Mouse (Mus musculus) liver, adult 2 months (tissue): ENCODE data around the gene Zfp422. TPM values are rescaled to one million over a fixed set of nuclear protein-coding genes. Genes with fewer than 3 reads are reported as not detected.

Experiments
- DNase-seq: peaks from one replicate; pipeline ENCODE4 v3.0.0-alpha.2; 2011; ENCODE audit warnings: low read depth, low spot score; ENCODE audit errors: extremely low read depth
- H3K27ac ChIP-seq: fragments of 200-500 bp; replicated peaks from 2 replicates; pipeline ENCODE4 v1.5.1; 2012; ENCODE audit warnings: low read depth, mild to moderate bottlenecking, control low read depth, inconsistent platforms, low read length; ENCODE audit not compliant: insufficient read depth
- H3K27me3 ChIP-seq: fragments of 200-500 bp; 2 replicates; pipeline ENCODE4 v1.6.1; 2012; ENCODE audit warnings: mild to moderate bottlenecking, moderate library complexity, low read length, inconsistent platforms; ENCODE audit not compliant: control insufficient read depth, insufficient read depth
- H3K36me3 ChIP-seq: fragments of 200-500 bp; 2 replicates; pipeline ENCODE4 v1.6.1; 2012; ENCODE audit warnings: low read length, inconsistent platforms; ENCODE audit not compliant: control insufficient read depth, insufficient read depth
- H3K4me1 ChIP-seq: fragments of 200-500 bp; 2 replicates; pipeline ENCODE4 v1.6.1; 2011; ENCODE audit warnings: low read length; ENCODE audit not compliant: control insufficient read depth, insufficient read depth
- H3K4me3 ChIP-seq: fragments of 200-500 bp; 2 replicates; pipeline ENCODE4 v1.5.1; 2011; ENCODE audit warnings: low read depth, mild to moderate bottlenecking, control low read depth, low read length, moderate library complexity; ENCODE audit not compliant: insufficient read depth
- H3K79me2 ChIP-seq: fragments of 200-500 bp; 2 replicates; pipeline ENCODE4 v1.6.1; 2012; ENCODE audit warnings: inconsistent platforms, mild to moderate bottlenecking, low read length, moderate library complexity; ENCODE audit not compliant: control insufficient read depth, insufficient read depth
- H3K9ac ChIP-seq: fragments of 200-500 bp; 2 replicates; pipeline ENCODE4 v1.6.1; 2012; ENCODE audit warnings: low read depth, mild to moderate bottlenecking, control low read depth, inconsistent platforms, low read length
- CTCF ChIP-seq: fragments of 200-500 bp; IDR thresholded peaks from 2 replicates; pipeline ENCODE4 v1.5.1; 2011; ENCODE audit warnings: low read depth, low read length, control low read depth
- POLR2A ChIP-seq: fragments of 200-500 bp; IDR thresholded peaks from 2 replicates; pipeline ENCODE4 v1.6.1; 2011; ENCODE audit warnings: low read length, control low read depth; ENCODE audit not compliant: insufficient read depth; ENCODE audit errors: extremely low read depth
- WGBS: fragments of 180-500 bp; shearing (Covaris S2); methylation state at CpG from one replicate; pipeline ENCODE4 v1.1.7; 2018; 5-methylcytosine and 5-hydroxymethylcytosine counted together
- polyA plus RNA-seq: library from polyadenylated mRNA; depleted of rRNA; stranded (reverse); fragments of >200 nt; gene quantifications from 2 replicates; pipeline ENCODE4 v1.2.3, GENCODE M21; 2012
- total RNA-seq: library from RNA; depleted of rRNA; stranded (reverse); fragments of >200 nt; gene quantifications from 2 replicates; pipeline ENCODE4 v1.2.3, GENCODE M21; 2014

Zfp422 gene
- total and polyA plus RNA-seq, 2 experiments: 5.6 to 7.0 TPM

DNA sequence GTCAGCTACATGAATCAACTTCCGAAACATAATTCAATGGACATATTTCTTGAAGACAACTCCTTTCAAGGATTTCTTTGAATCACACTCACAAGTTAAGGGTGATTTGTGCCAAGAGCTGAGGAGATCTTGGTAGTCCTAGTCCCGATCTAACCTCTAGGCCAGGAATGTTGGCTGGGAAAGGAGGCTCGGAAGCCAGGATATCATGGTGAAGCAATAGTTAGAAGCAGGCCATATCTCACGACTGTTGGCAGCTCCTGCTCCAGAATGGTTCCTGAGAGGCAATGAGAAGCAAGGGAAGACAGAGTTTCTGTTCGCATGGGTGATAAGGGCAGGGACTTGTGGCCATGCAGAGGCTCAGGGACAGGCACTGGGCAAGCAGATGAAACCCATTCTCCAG, 8.7 kb upstream of the Zfp422 start:
- Histone ChIP-seq H3K27me3 (no peaks in the 10 kb centered on the region), H3K9ac (no peak overlapping the region), H3K36me3 (no peaks in the 10 kb centered on the region), H3K27ac (peak overlapping the region; percentile 3; the same call in 1 of the 2 replicates), H3K79me2 (no peaks in the 10 kb centered on the region), H3K4me3 (no peak overlapping the region), H3K4me1 (peaks cover 30% of the 10 kb centered on the region)
- peak; percentile 95 for DNase-seq
- WGBS: 27% methylated on average over 5 of the region's 5 CpGs
- no peak for TF ChIP-seq CTCF
- TF ChIP-seq POLR2A: no peak

DNA sequence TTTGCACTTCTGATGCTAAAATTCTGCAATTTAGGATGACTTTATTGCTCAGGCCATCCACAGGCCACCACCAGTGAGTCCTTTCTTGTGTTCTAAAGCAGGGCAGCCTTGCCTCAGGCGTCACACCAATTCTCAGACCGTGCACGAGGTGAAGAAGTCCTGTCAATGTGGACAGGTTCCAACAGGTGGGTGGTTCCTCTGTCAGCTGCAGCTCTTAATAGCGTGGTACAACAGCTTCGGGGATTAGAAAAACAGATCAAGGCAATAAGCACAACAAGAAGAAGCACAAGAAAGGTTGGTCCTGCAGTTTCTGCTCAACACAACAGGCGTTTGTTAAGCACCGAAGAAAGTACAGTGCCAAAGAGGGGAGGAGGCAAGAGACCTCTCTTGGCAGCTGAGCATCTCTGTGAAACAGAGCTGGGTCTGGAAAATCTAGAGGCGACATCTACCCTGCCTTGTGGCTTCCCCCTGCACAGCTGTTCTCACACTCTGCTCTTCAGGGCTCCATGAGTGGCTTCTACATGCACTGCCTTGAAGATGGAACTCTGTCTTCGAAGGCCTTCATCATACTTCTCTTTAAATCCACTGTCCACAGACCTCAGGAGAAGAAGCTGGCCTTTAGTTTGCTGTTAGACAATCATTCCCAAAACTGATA, 7.9 kb upstream of the Zfp422 start:
- H3K36me3 ChIP-seq: no peaks in the 10 kb centered on the region
- TF ChIP-seq POLR2A (no peak), CTCF (no peak)
- peaks cover 30% of the 10 kb centered on the region for H3K4me1 ChIP-seq
- no peaks in the 10 kb centered on the region for H3K79me2 ChIP-seq
- peak; percentile 78 for DNase-seq
- H3K4me3 ChIP-seq: no peak overlapping the region
- peak overlapping the region; percentile 100 for H3K27ac ChIP-seq
- H3K9ac ChIP-seq: peak overlapping the region; percentile 51; the same call in 1 of the 2 replicates
- no peaks in the 10 kb centered on the region for H3K27me3 ChIP-seq
- WGBS: 30% methylated on average over 9 of the region's 9 CpGs

GRCm38 (mm10) chr6:116635251-116636180, 6.7 kb upstream of the Zfp422 start:
- peak; percentile 100 for DNase-seq
- Histone ChIP-seq H3K4me1 (peaks cover 30% of the 10 kb centered on the region), H3K36me3 (no peaks in the 10 kb centered on the region), H3K27ac (peak overlapping the region; percentile 100), H3K4me3 (peak overlapping the region; percentile 53), H3K9ac (peak overlapping the region; percentile 66), H3K27me3 (no peaks in the 10 kb centered on the region), H3K79me2 (no peaks in the 10 kb centered on the region)
- 6% methylated on average over 10 of the region's 10 CpGs for WGBS
- TF ChIP-seq CTCF (no peak), POLR2A (no peak)

DNA sequence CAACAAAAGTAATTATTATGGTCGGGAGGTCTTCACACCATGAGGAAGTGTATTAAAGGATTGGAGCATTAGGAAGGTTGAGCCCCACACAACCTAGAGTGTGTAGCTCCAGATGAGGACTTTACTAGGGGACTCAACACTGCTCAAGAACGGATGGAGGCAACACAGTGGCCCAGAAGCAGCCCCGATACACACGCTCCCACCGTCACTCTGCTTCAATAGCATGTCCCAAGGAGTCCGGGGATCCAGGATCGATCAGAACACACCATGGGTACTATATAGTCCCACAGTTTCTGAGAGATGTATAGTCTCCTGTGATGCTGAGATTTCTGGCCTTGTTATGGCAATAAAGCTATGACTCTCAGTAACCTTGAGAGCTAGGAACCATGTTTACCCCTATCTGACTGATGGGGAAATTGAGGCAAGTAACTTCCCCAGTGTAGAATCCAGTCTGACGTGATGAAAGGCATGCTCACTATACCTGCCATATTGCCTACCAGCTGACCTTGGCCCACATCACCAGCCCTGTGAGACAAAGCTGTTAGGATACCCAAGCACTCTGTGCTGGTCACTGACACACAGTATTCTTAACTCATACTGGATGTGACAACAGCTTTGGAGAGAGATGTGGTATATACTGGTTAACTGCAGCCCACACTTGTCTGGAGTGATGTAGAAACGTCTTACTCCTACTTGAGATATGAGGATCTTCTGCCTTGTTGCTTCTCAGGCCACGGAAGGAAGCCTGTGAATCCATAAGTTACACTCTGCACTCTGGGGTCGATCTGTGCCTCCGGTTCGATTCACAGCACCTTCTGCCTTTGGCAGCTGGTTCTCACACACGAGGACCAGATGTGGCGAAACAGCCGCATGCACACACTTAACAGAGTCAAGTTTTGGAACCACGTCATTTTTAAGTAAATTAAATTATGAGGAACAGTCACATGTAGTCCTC, 5.2 kb upstream of the Zfp422 start:
- Histone ChIP-seq H3K4me3 (no peak overlapping the region), H3K27me3 (no peaks in the 10 kb centered on the region), H3K27ac (peak overlapping the region; percentile 90), H3K79me2 (no peaks in the 10 kb centered on the region), H3K36me3 (no peaks in the 10 kb centered on the region), H3K4me1 (peaks cover 28% of the 10 kb centered on the region), H3K9ac (no peak overlapping the region)
- no peak for DNase-seq
- 89% methylated on average over 17 of the region's 17 CpGs for WGBS
- no peak for TF ChIP-seq POLR2A
- TF ChIP-seq CTCF: no peak

GRCm38 (mm10) chr6:116632129-116632528, 3.3 kb upstream of the Zfp422 start:
- H3K79me2 ChIP-seq: peaks cover 2% of the 10 kb centered on the region; the same call in 1 of the 2 replicates
- TF ChIP-seq POLR2A: no peak
- peak; percentile 81 for TF ChIP-seq CTCF
- H3K36me3 ChIP-seq: no peaks in the 10 kb centered on the region
- no peak overlapping the region for H3K4me3 ChIP-seq
- H3K9ac ChIP-seq: no peak overlapping the region
- H3K4me1 ChIP-seq: peaks cover 19% of the 10 kb centered on the region
- 9% methylated on average over 1 of the region's 1 CpGs for WGBS
- H3K27me3 ChIP-seq: no peaks in the 10 kb centered on the region
- peak; percentile 85 for DNase-seq
- H3K27ac ChIP-seq: no peak overlapping the region
